Mouse (Mus musculus): ENCODE measurements around the gene Rps28.

GRCm38 (mm10) chr17:33779967-33780295 lies 44.4 kb downstream of the Rps28 start:
- TF ChIP-seq EP300 (IDR thresholded peaks at IDR 0.05; ENCODE audit: low read length): no peak
- no peak for TF ChIP-seq ZKSCAN1 (IDR thresholded peaks at IDR 0.05; ENCODE audit: borderline replicate concordance, low read depth, low read length)
- no peak for TF ChIP-seq CTCF (conservative IDR thresholded peaks at IDR 0.05 in 1 of 2, IDR thresholded peaks at IDR 0.05 in 1 of 2; ENCODE audit: low read depth in 2 of 2, low read length in 2 of 2)
- no peak for TF ChIP-seq UBTF (IDR thresholded peaks at IDR 0.05; ENCODE audit: low read depth, low read length)
- no peak for TF ChIP-seq MAFK (IDR thresholded peaks at IDR 0.05; ENCODE audit: insufficient replicate concordance, low read length)
- no peak for TF ChIP-seq POLR2AphosphoS2 (IDR thresholded peaks at IDR 0.05; ENCODE audit: low read depth, low read length)
- TF ChIP-seq MXI1 (IDR thresholded peaks at IDR 0.05; ENCODE audit: low read depth, low read length): no peak
- no peak for TF ChIP-seq RCOR1 (conservative IDR thresholded peaks at IDR 0.05; ENCODE audit: low read depth, low read length)
- TF ChIP-seq PAX5 (IDR thresholded peaks at IDR 0.05; ENCODE audit: low read length): no peak
- no peak for TF ChIP-seq CHD1 (IDR thresholded peaks at IDR 0.05; ENCODE audit: low read depth, low read length)

Data from CH12.LX (cell line).